Mouse (Mus musculus): Measurements from ENCODE around the gene Snrpa1.
"Not testable (repeated sequence)": the region's sequence is repeated elsewhere in the genome, so short reads cannot be mapped to it uniquely, and the experiment has no call there.

DNA sequence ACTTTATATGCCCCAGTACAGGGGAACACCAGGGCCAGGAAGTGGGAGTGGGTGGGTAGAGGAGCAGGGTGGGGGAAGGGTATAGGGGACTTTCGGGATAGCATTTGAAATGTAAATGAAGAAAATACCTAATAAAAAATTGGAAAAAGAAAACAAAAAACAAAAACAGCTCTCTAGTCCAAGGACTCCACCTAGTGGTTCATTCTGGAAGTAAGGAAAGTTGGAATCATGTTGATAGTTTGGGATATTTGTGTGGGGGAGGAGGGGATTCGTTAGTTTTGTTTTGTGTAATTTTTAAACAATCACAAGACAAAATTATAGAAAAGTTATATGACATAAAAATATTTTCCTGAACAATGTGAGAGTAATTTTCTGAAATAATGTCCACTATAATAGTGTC is 3.4 kb upstream of the Snrpa1 start:
- TF ChIP-seq POLR2A (IDR thresholded peaks at IDR 0.05; ENCODE audit: extremely low read depth, insufficient read depth, low read length), result not testable (repeated sequence)
- peak; percentile 35; the same call in 1 of the 2 replicates for TF ChIP-seq CTCF (IDR thresholded peaks at IDR 0.05; ENCODE audit: extremely low read depth, insufficient read depth, low read length)
